Mouse (Mus musculus) limb, embryonic 14.5 days (tissue): ENCODE measurements around the gene Tns1. TPM values are rescaled to one million over a fixed set of nuclear protein-coding genes. Genes with fewer than 3 reads are reported as not detected.
A peak's percentile ranks its signal among the peaks of the same experiment; 100 is the strongest.

Experiments
- ATAC-seq: fragments of 200-750 bp; cut with Nextera tagmentation; 2 replicates; pipeline ENCODE4 v1.8.0; 2017; ENCODE audit warnings: low read depth, moderate number of reproducible peaks, moderate TSS enrichment; ENCODE audit not compliant: low FRiP score
- DNase-seq: peaks from one replicate; pipeline ENCODE4 v3.0.0-alpha.2; 2015; ENCODE audit warnings: low spot score
- H3K27ac ChIP-seq: fragments of 300-500 bp; sonication (generic); replicated peaks from 2 replicates; pipeline ENCODE4 v1.5.1; 2014; ENCODE audit warnings: low read depth, mild to moderate bottlenecking, low read length, moderate library complexity, mixed read lengths
- H3K27me3 ChIP-seq: fragments of 300-500 bp; sonication (generic); 2 replicates; pipeline ENCODE4 v1.6.1; 2014; ENCODE audit warnings: low read length, mixed read lengths; ENCODE audit not compliant: control insufficient read depth, insufficient read depth
- H3K36me3 ChIP-seq: fragments of 300-500 bp; sonication (generic); 2 replicates; pipeline ENCODE4 v1.6.1; 2014; ENCODE audit warnings: mild to moderate bottlenecking, low read length, moderate library complexity, mixed read lengths; ENCODE audit not compliant: control insufficient read depth, insufficient read depth
- H3K4me1 ChIP-seq: fragments of 300-500 bp; sonication (generic); 2 replicates; pipeline ENCODE4 v1.6.1; 2014; ENCODE audit warnings: antibody characterized with exemption, low read length, mixed read lengths; ENCODE audit not compliant: control insufficient read depth, insufficient read depth
- H3K4me2 ChIP-seq: fragments of 300-500 bp; sonication (generic); replicated peaks from 2 replicates; pipeline ENCODE4 v1.6.1; 2014; ENCODE audit warnings: low read depth, mild to moderate bottlenecking, low read length, moderate library complexity; ENCODE audit not compliant: severe bottlenecking
- H3K4me3 ChIP-seq: fragments of 300-500 bp; sonication (generic); replicated peaks from 2 replicates; pipeline ENCODE4 v1.5.1; 2014; ENCODE audit warnings: low read length
- H3K9ac ChIP-seq: fragments of 300-500 bp; sonication (generic); 2 replicates; pipeline ENCODE4 v1.6.1; 2014; ENCODE audit warnings: mild to moderate bottlenecking, low read depth, low read length, moderate library complexity; ENCODE audit not compliant: severe bottlenecking
- H3K9me3 ChIP-seq: fragments of 300-500 bp; sonication (generic); 2 replicates; pipeline ENCODE4 v1.6.1; 2016; ENCODE audit warnings: low read length; ENCODE audit not compliant: control insufficient read depth
- POLR2A ChIP-seq: fragments of 200-500 bp; IDR thresholded peaks from 2 replicates; pipeline ENCODE4 v1.8.0; 2012; ENCODE audit warnings: inconsistent platforms, mild to moderate bottlenecking, moderate library complexity, borderline replicate concordance; ENCODE audit not compliant: insufficient read depth, insufficient read length; ENCODE audit errors: extremely low read depth
- WGBS: fragments of 180-500 bp; shearing (Covaris S2); extraction: QIAGEN DNeasy Blood & Tissue Kit; methylation state at CpG from one replicate; pipeline ENCODE4 v1.1.7; 2014; 5-methylcytosine and 5-hydroxymethylcytosine counted together
- polyA plus RNA-seq, 2 experiments: library from polyadenylated mRNA; depleted of rRNA in 1 of 2; stranded (reverse) in 1 of 2; unstranded in 1 of 2; fragments of >200 nt; fragmentation: Nextera tagmentation in 1 of 2; extraction: Ambion mirVana in 1 of 2; gene quantifications; 2 replicates each; pipeline versions ENCODE4 v1.2.1 to v1.2.3; 2012 to 2014

Tns1 gene
- polyA plus RNA-seq, 2 experiments = 38.0 to 51.3 TPM

DNA sequence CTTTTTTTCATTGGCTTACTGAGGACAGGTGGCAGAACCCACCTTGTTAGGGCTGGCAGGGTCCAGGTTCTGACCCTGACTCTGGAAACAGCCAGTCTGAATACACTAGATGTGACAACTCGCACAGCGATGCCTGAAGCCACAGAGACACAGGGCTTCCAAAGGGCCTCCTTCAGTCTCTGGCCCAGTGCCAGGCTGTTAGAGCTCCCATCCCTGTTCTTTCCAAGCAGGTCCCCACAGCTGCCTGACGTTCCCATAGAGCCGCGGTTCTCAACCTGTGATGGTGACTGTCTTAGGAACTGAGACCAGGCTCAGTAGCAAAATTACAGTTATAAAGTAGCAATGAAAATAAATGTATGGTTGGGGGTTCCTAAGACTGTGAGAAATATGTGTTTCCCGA lies 217.9 kb downstream of the Tns1 start:
- Histone ChIP-seq H3K9me3 (no peaks in the 10 kb centered on the region), H3K27ac (no peak overlapping the region), H3K9ac (no peak overlapping the region), H3K27me3 (no peaks in the 10 kb centered on the region), H3K36me3 (peaks cover 6% of the 10 kb centered on the region; the same call in 1 of the 2 replicates), H3K4me3 (no peak overlapping the region), H3K4me2 (no peak overlapping the region), H3K4me1 (peaks cover 19% of the 10 kb centered on the region)
- no peak for ATAC-seq
- no peak for TF ChIP-seq POLR2A
- 53% methylated on average over 6 of the region's 6 CpGs for WGBS
- peak; percentile 69 for DNase-seq

GRCm38 (mm10) chr1:73905811-73906190 lies 218.4 kb downstream of the Tns1 start:
- DNase-seq (no peak), ATAC-seq (no peak)
- no peak overlapping the region for H3K9ac ChIP-seq
- TF ChIP-seq POLR2A = no peak
- H3K27me3 ChIP-seq = no peaks in the 10 kb centered on the region
- H3K4me1 ChIP-seq = peaks cover 19% of the 10 kb centered on the region
- H3K27ac ChIP-seq = no peak overlapping the region
- WGBS = 63% methylated on average over 5 of the region's 5 CpGs
- H3K36me3 ChIP-seq = peaks cover 6% of the 10 kb centered on the region; the same call in 1 of the 2 replicates
- no peak overlapping the region for H3K4me2 ChIP-seq
- H3K9me3 ChIP-seq = no peaks in the 10 kb centered on the region
- no peak overlapping the region for H3K4me3 ChIP-seq

DNA sequence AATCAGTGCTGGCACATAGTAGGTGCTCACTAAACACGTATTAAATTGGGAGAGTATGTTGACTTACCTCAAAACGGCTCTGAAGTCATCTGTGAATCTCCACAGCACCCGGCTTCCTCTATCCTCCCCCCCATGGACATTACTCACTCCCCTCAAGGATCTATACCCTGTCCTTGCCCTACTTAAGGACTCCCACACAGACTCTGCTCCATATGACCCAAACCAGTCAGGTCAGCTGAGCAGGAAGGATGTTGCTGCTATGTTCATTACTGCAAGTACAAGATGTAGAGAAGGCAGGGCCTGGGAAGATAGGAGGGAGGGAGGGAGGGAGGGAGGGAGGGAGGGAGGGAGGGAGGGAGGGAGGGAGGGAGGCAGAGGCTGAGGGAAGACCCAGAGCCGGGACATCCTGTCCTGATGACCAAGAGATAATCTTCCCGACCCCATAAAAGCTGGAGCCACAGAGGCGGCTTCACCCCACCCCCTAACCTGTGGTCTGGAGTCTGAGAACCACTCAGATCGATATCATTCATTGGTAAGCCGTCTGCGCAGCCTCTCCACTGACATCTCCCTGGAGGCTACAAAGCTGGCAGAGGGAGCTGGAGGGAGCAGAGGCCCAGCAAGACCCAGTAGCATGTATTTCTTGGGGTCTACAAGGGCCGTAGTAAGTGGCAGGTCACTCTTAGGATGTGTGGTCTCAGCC lies 219.0 kb downstream of the Tns1 start:
- 56% methylated on average over 9 of the region's 10 CpGs for WGBS
- peaks cover 4% of the 10 kb centered on the region; the same call in 1 of the 2 replicates for H3K36me3 ChIP-seq
- ATAC-seq = no peak
- H3K4me3 ChIP-seq = no peak overlapping the region
- no peak overlapping the region for H3K9ac ChIP-seq
- H3K27ac ChIP-seq = no peak overlapping the region
- H3K27me3 ChIP-seq = no peaks in the 10 kb centered on the region
- peaks cover 19% of the 10 kb centered on the region for H3K4me1 ChIP-seq
- no peak overlapping the region for H3K4me2 ChIP-seq
- no peaks in the 10 kb centered on the region for H3K9me3 ChIP-seq
- TF ChIP-seq POLR2A = no peak
- DNase-seq = no peak

DNA sequence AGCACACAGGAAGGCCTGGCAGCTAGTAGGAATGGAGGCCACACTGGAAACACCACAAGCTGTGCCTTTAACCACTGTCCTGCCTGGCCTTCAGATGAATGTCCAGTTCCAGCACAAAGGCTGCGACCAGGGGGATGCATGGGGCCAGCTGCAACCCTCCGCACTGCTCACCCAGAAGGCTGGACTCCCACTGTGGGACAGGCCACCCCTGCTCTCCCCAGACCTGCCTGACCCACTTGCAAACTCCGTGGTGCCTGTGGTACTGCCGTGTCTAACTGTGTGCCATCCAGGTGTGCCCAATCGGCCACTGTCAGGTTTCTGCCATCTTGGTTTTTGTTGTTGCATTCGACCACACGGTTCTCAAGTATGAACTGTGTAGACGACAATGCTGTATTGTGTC lies 219.6 kb downstream of the Tns1 start:
- no peak overlapping the region for H3K4me2 ChIP-seq

DNA sequence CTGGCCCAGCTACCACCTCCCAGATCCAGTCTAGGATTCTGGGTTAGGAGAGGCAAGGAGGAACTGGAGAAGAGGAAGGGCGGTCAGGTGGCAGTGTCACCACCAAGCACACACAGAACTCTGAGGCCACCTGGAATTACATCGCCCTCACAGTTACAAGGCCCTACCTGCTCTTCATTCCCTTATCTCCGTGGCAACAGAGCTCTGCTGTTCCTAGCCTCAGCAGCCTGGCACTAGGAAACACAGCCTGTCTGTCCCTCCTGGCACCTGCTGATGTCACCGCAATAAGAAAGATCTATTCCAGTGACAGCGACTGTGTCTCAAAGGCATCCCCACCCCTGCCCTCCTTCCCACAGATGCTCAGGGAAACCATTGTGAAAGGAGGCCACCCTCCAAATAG lies 221.2 kb downstream of the Tns1 start:
- peak overlapping the region; percentile 50; the same call in 1 of the 2 replicates for H3K27ac ChIP-seq
- no peak for DNase-seq

More for the DNA sequence above, 219.6 kb downstream of the Tns1 start:
- Histone ChIP-seq H3K27me3 (no peaks in the 10 kb centered on the region), H3K4me1 (peaks cover 19% of the 10 kb centered on the region), H3K27ac (no peak overlapping the region), H3K9me3 (no peaks in the 10 kb centered on the region), H3K4me3 (no peak overlapping the region), H3K36me3 (no peaks in the 10 kb centered on the region), H3K9ac (no peak overlapping the region)
- DNase-seq (no peak), ATAC-seq (no peak)
- WGBS = 85% methylated on average over 8 of the region's 8 CpGs
- TF ChIP-seq POLR2A = no peak

More for the DNA sequence above, 221.2 kb downstream of the Tns1 start:
- WGBS = 79% methylated on average over 5 of the region's 5 CpGs
- no peaks in the 10 kb centered on the region for H3K27me3 ChIP-seq
- H3K9ac ChIP-seq = no peak overlapping the region
- no peak overlapping the region for H3K4me2 ChIP-seq
- H3K4me1 ChIP-seq = peaks cover 19% of the 10 kb centered on the region
- H3K36me3 ChIP-seq = no peaks in the 10 kb centered on the region
- no peaks in the 10 kb centered on the region for H3K9me3 ChIP-seq
- no peak for TF ChIP-seq POLR2A
- no peak for ATAC-seq
- H3K4me3 ChIP-seq = no peak overlapping the region
